Comparison of ENCODE assay signal across 17 mouse cellular contexts in genomic region chr11:113544017-113544640, GRCm38 (mm10).
DNase-seq lines count a peak whose midpoint lies in the region; ATAC-seq lines count a peak whose summit lies in the region.
"Had no signal": no experiment of that assay in that cellular context is flagged by ENCODE, and none has a peak within 500 bp of the region (broad histone marks: within the 10 kb centered on the region; RNA-seq: fewer than 3 reads in every experiment).

No protein-coding gene starts in this region.

- no peaks in the 10 kb centered on the region for H3K9me3 ChIP-seq in heart, embryonic 15.5 days (replicated peaks)
- H3K9me3 ChIP-seq in heart, embryonic 10.5 days: no peaks in the 10 kb centered on the region
- H3K9me3 ChIP-seq: embryonic facial prominence, embryonic 13.5 days; hindbrain, embryonic 15.5 days; midbrain, embryonic 15.5 days; neural tube, embryonic 12.5 days had no signal

- no peak overlapping the region for H3K9ac ChIP-seq in heart, embryonic 15.5 days
- H3K9ac ChIP-seq: embryonic facial prominence, embryonic 13.5 days; hindbrain, embryonic 15.5 days; lung, embryonic 14.5 days; midbrain, embryonic 15.5 days; neural tube, embryonic 12.5 days had no signal

- no peaks in the 10 kb centered on the region for H3K27me3 ChIP-seq in heart, embryonic 15.5 days
- no peaks in the 10 kb centered on the region for H3K27me3 ChIP-seq in heart, embryonic 10.5 days (ENCODE audit: insufficient read depth, poor library complexity, severe bottlenecking)
- H3K27me3 ChIP-seq: embryonic facial prominence, embryonic 13.5 days; hindbrain, embryonic 15.5 days; midbrain, embryonic 15.5 days; neural tube, embryonic 12.5 days had no signal

- no peaks in the 10 kb centered on the region for H3K79me2 ChIP-seq in macrophage (ENCODE audit: inconsistent target)

- no peak for DNase-seq in heart, embryonic 10.5 days (ENCODE audit: low spot score)
- DNase-seq in thymus, postnatal 0 days (ENCODE audit: low spot score): peak; percentile 38
- DNase-seq in thymus, postnatal 10 days (ENCODE audit: low spot score in 2 of 2): no peak
- DNase-seq in thymus, postnatal 4 days: peak; percentile 30
- DNase-seq in adrenal gland, postnatal 36 days: no peak
- DNase-seq in layer of hippocampus, adult 18-20 months (ENCODE audit: low spot score in 2 of 2): no peak
- DNase-seq: cerebellum, adult 2 months; kidney, adult 11 months; kidney, postnatal 25 days; lung, embryonic 14.5 days; right cerebral cortex, postnatal 4 days had no signal

- H3K27ac ChIP-seq in heart, embryonic 15.5 days: 0 out of 2 replicates have a peak overlapping the region, but pooled peaks have one; percentile 12
- H3K27ac ChIP-seq in heart, embryonic 10.5 days: no peak overlapping the region
- H3K27ac ChIP-seq in macrophage: peak overlapping the region; percentile 60
- H3K27ac ChIP-seq: embryonic facial prominence, embryonic 13.5 days; hindbrain, embryonic 15.5 days; midbrain, embryonic 15.5 days; neural tube, embryonic 12.5 days had no signal

- H3K4me1 ChIP-seq in heart, embryonic 15.5 days (replicated peaks): peaks cover 7% of the 10 kb centered on the region; the same call in 1 of the 2 replicates
- H3K4me1 ChIP-seq in heart, embryonic 10.5 days: peaks cover 16% of the 10 kb centered on the region
- H3K4me1 ChIP-seq: hindbrain, embryonic 15.5 days; neural tube, embryonic 12.5 days had no signal

- no peaks in the 10 kb centered on the region for H3K36me3 ChIP-seq in heart, embryonic 15.5 days
- H3K36me3 ChIP-seq in heart, embryonic 10.5 days: peaks cover 13% of the 10 kb centered on the region; the same call in 1 of the 2 replicates
- H3K36me3 ChIP-seq in macrophage (ENCODE audit: inconsistent target): no peaks in the 10 kb centered on the region
- H3K36me3 ChIP-seq: embryonic facial prominence, embryonic 13.5 days; hindbrain, embryonic 15.5 days; midbrain, embryonic 15.5 days; neural tube, embryonic 12.5 days had no signal

- no peak overlapping the region for H3K4me2 ChIP-seq in heart, embryonic 15.5 days
- H3K4me2 ChIP-seq: embryonic facial prominence, embryonic 13.5 days; hindbrain, embryonic 15.5 days; lung, embryonic 14.5 days; midbrain, embryonic 15.5 days; neural tube, embryonic 12.5 days had no signal

- 70% methylated on average over 11 of the region's 11 CpGs for WGBS in heart, embryonic 15.5 days
- WGBS in heart, embryonic 10.5 days: 82% methylated on average over 11 of the region's 11 CpGs
- WGBS in macrophage (ENCODE audit: missing documents): 13% methylated on average over 10 of the region's 11 CpGs

- no peak for ATAC-seq in heart, embryonic 15.5 days (replicated peaks; ENCODE audit: insufficient number of reproducible peaks, insufficient read depth, low FRiP score, low read depth)
- ATAC-seq: midbrain, embryonic 15.5 days had no signal

- H3K4me3 ChIP-seq in heart, embryonic 15.5 days: no peak overlapping the region
- no peak overlapping the region for H3K4me3 ChIP-seq in heart, embryonic 10.5 days
- H3K4me3 ChIP-seq in macrophage (ENCODE audit: inconsistent target): no peak overlapping the region
- H3K4me3 ChIP-seq: embryonic facial prominence, embryonic 13.5 days; hindbrain, embryonic 15.5 days; midbrain, embryonic 15.5 days; neural tube, embryonic 12.5 days had no signal

Comparison
In these comparisons a context has a peak if more than half of its experiments do, and no peak if none do; other contexts are left out.
1. DNase-seq: peak in thymus, postnatal 0 days (single experiment) and thymus, postnatal 4 days (single experiment); none in heart, embryonic 10.5 days (single experiment), thymus, postnatal 10 days (0 of 2), adrenal gland, postnatal 36 days (0 of 2) and layer of hippocampus, adult 18-20 months (0 of 2).